Comparison of ENCODE assay signal across 9 mouse cellular contexts in genomic region chr4:32601135-32601534, GRCm38 (mm10). TPM values are rescaled to one million over a fixed set of nuclear protein-coding genes. Genes with fewer than 3 reads are reported as not detected.
DNase-seq lines count a peak whose midpoint lies in the region; ATAC-seq lines count a peak whose summit lies in the region.
"Had no signal": no experiment of that assay in that cellular context is flagged by ENCODE, and none has a peak within 500 bp of the region (broad histone marks: within the 10 kb centered on the region; RNA-seq: fewer than 3 reads in every experiment).

No protein-coding gene starts in this region.

- DNase-seq in liver: peak; percentile 56
- DNase-seq in Muller cell, postnatal 12 days (ENCODE audit: inconsistent ontology term): peak; percentile 31
- peak; percentile 79 for DNase-seq in embryo, embryonic 10.5 days (ENCODE audit: low spot score)
- DNase-seq in liver, embryonic 11.5 days (ENCODE audit: low spot score): peak; percentile 71
- DNase-seq in splenic B cell, adult 2 months (ENCODE audit: low read depth, low spot score): peak; percentile 70
- no peak for DNase-seq in left cerebral cortex, adult 8-10 months (ENCODE audit: low spot score in 2 of 2)
- DNase-seq in frontal cortex, postnatal 25 days (ENCODE audit: low spot score in 2 of 2): no peak

- H3K36me3 ChIP-seq in liver, embryonic 12.5 days: no peaks in the 10 kb centered on the region
- H3K36me3 ChIP-seq in liver, embryonic 11.5 days (ENCODE audit: control insufficient read depth, insufficient read depth, low read length): no peaks in the 10 kb centered on the region
- no peaks in the 10 kb centered on the region for H3K36me3 ChIP-seq in splenic B cell, adult 2 months (ENCODE audit: control insufficient read depth, insufficient read depth, low read length, poor library complexity, severe bottlenecking)
- H3K36me3 ChIP-seq: embryonic facial prominence, embryonic 15.5 days had no signal

- 24% methylated on average over 12 of the region's 12 CpGs for WGBS in liver, embryonic 12.5 days (ENCODE audit: insufficient replicate concordance)
- WGBS in liver, embryonic 11.5 days: 28% methylated on average over 12 of the region's 12 CpGs

- H3K9ac ChIP-seq in liver, embryonic 12.5 days: no peak overlapping the region
- H3K9ac ChIP-seq in liver, embryonic 11.5 days (ENCODE audit: low read depth, low read length): no peak overlapping the region
- H3K9ac ChIP-seq: embryonic facial prominence, embryonic 15.5 days had no signal

- no peak overlapping the region for H3K27ac ChIP-seq in liver, embryonic 12.5 days
- H3K27ac ChIP-seq in liver, embryonic 11.5 days (ENCODE audit: low read depth, low read length): no peak overlapping the region
- H3K27ac ChIP-seq: embryonic facial prominence, embryonic 15.5 days had no signal

- no peak overlapping the region for H3K4me2 ChIP-seq in liver, embryonic 12.5 days
- no peak overlapping the region for H3K4me2 ChIP-seq in liver, embryonic 11.5 days
- H3K4me2 ChIP-seq: embryonic facial prominence, embryonic 15.5 days had no signal

- ATAC-seq in liver, embryonic 12.5 days: no peak
- ATAC-seq in liver, embryonic 11.5 days (replicated peaks; ENCODE audit: low FRiP score): no peak

- H3K4me3 ChIP-seq in liver, embryonic 12.5 days: no peak overlapping the region
- H3K4me3 ChIP-seq in liver, embryonic 11.5 days (ENCODE audit: low read depth, low read length): no peak overlapping the region
- H3K4me3 ChIP-seq: embryonic facial prominence, embryonic 15.5 days had no signal

- no peaks in the 10 kb centered on the region for H3K27me3 ChIP-seq in liver, embryonic 12.5 days (replicated peaks)
- no peaks in the 10 kb centered on the region for H3K27me3 ChIP-seq in liver, embryonic 11.5 days (replicated peaks; ENCODE audit: control insufficient read depth, insufficient read depth, low read length)
- no peaks in the 10 kb centered on the region; the same call in 1 of the 2 replicates for H3K27me3 ChIP-seq in splenic B cell, adult 2 months (ENCODE audit: control insufficient read depth, insufficient read depth, low read length, poor library complexity, severe bottlenecking)
- H3K27me3 ChIP-seq: embryonic facial prominence, embryonic 15.5 days had no signal

- H3K4me1 ChIP-seq in liver, embryonic 12.5 days: no peaks in the 10 kb centered on the region
- H3K4me1 ChIP-seq in liver, embryonic 11.5 days (replicated peaks; ENCODE audit: control insufficient read depth, insufficient read depth, low read length): no peaks in the 10 kb centered on the region
- H3K4me1 ChIP-seq: embryonic facial prominence, embryonic 15.5 days had no signal

- H3K9me3 ChIP-seq in liver, embryonic 12.5 days (replicated peaks): no peaks in the 10 kb centered on the region
- no peaks in the 10 kb centered on the region for H3K9me3 ChIP-seq in liver, embryonic 11.5 days (ENCODE audit: control insufficient read depth, low read length)
- H3K9me3 ChIP-seq: embryonic facial prominence, embryonic 15.5 days had no signal

RNA-seq across cellular contexts. Expression of gene Gja10, which starts 1.4 kb away (rescaled TPM):
- polyA plus RNA-seq in liver, embryonic 12.5 days (2016; fragmentation: Nextera tagmentation; extraction: Ambion mirVana): 0.06 TPM in 2 replicates
- 0.09 TPM in 1 of 2 replicates, not detected in the other for polyA plus RNA-seq in liver, embryonic 11.5 days (2014; fragmentation: Nextera tagmentation; extraction: Ambion mirVana)
- not detected for total RNA-seq in left cerebral cortex, adult 8-10 months (2022)
- polyA plus RNA-seq: embryonic facial prominence, embryonic 15.5 days had no signal

RNA-seq across cellular contexts. Expression of gene Casp8ap2, which starts 14.1 kb away (rescaled TPM):
- 36.2 and 36.6 TPM in 2 replicates for polyA plus RNA-seq in liver, embryonic 12.5 days (2016; fragmentation: Nextera tagmentation; extraction: Ambion mirVana)
- 43.2 and 48.2 TPM in 2 replicates for polyA plus RNA-seq in liver, embryonic 11.5 days (2014; fragmentation: Nextera tagmentation; extraction: Ambion mirVana)
- 10 to 100 TPM in 2 of 4 experiments, 1 to 10 TPM in 2; 9.6 to 11.3 (median 10.1) TPM for total RNA-seq in left cerebral cortex, adult 8-10 months (2022)

RNA-seq across cellular contexts. Expression of gene Mdn1, which starts 55.8 kb away (rescaled TPM):
- polyA plus RNA-seq in liver, embryonic 12.5 days (2016; fragmentation: Nextera tagmentation; extraction: Ambion mirVana): 10.9 and 11.4 TPM in 2 replicates
- polyA plus RNA-seq in liver, embryonic 11.5 days (2014; fragmentation: Nextera tagmentation; extraction: Ambion mirVana): 18.3 and 23.8 TPM in 2 replicates
- total RNA-seq in left cerebral cortex, adult 8-10 months (2022): 10 to 100 TPM; 24.0 to 32.3 (median 28.6) TPM

Comparison
In these comparisons a context has a peak if more than half of its experiments do, and no peak if none do; other contexts are left out.
1. DNase-seq: peak in liver (single experiment), Muller cell, postnatal 12 days (single experiment), embryo, embryonic 10.5 days (single experiment), liver, embryonic 11.5 days (single experiment) and splenic B cell, adult 2 months (single experiment); none in left cerebral cortex, adult 8-10 months (0 of 2) and frontal cortex, postnatal 25 days (0 of 2).